Mouse (Mus musculus) CH12.LX (cell line): ENCODE results near the gene Il22. TPM values are rescaled to one million over a fixed set of nuclear protein-coding genes. Genes with fewer than 3 reads are reported as not detected.
"Not testable (repeated sequence)": the region's sequence is repeated elsewhere in the genome, so short reads cannot be mapped to it uniquely, and the experiment has no call there.

ENCODE experiments used
- DNase-seq: peaks from one replicate; pipeline ENCODE4 v3.0.0-alpha.2; 2013; ENCODE audit errors: extremely low read depth
- H3K27ac ChIP-seq: 2 replicates; pipeline ENCODE4 v1.5.1; 2012; ENCODE audit warnings: low read depth, mild to moderate bottlenecking, control low read depth, moderate library complexity; ENCODE audit not compliant: insufficient read depth
- H3K27me3 ChIP-seq: replicated peaks from 2 replicates; pipeline ENCODE3; 2012; ENCODE audit warnings: inconsistent platforms
- H3K36me3 ChIP-seq, 2 experiments: replicated peaks in 1 of 2; 2 replicates each; pipeline versions ENCODE3 to v1.6.1; 2012; ENCODE audit warnings: inconsistent platforms in 1 of 2, low read length in 1 of 2, mild to moderate bottlenecking in 1 of 2, mixed read lengths in 1 of 2, moderate library complexity in 1 of 2; ENCODE audit not compliant: control insufficient read depth in 1 of 2, insufficient read depth in 1 of 2
- H3K4me1 ChIP-seq, 2 experiments: 2 replicates each; pipeline ENCODE4 v1.6.1; 2012; ENCODE audit warnings: inconsistent platforms in 1 of 2, moderate library complexity in 1 of 2; ENCODE audit not compliant: insufficient read depth in 2 of 2, control insufficient read depth in 1 of 2
- H3K4me2 ChIP-seq: 2 replicates; pipeline ENCODE4 v1.6.1; 2012; ENCODE audit warnings: low read depth, mild to moderate bottlenecking, control low read depth; ENCODE audit not compliant: poor library complexity, insufficient read depth, severe bottlenecking
- H3K4me3 ChIP-seq, 3 experiments: fragments of 150-350 bp in 1 of 3; sonication (generic) in 1 of 3; replicated peaks in 1 of 3; 2 replicates each; pipeline versions ENCODE3 to v1.5.1; 2011 to 2012; ENCODE audit warnings: low read depth in 2 of 3, low read length in 2 of 3, mild to moderate bottlenecking in 2 of 3, moderate library complexity in 2 of 3, control low read depth in 1 of 3, improper control_type of control experiment in 1 of 3, inconsistent platforms in 1 of 3, mixed read lengths in 1 of 3; ENCODE audit not compliant: poor library complexity in 1 of 3
- H3K79me2 ChIP-seq: replicated peaks from 2 replicates; pipeline ENCODE4 v1.6.1; 2012; ENCODE audit warnings: mild to moderate bottlenecking, moderate library complexity; ENCODE audit not compliant: control insufficient read depth, poor library complexity, insufficient read depth, severe bottlenecking; ENCODE audit errors: extremely low read depth
- H3K9ac ChIP-seq: 2 replicates; pipeline ENCODE4 v1.6.1; 2012; ENCODE audit warnings: low read depth, mild to moderate bottlenecking, control low read depth, moderate library complexity; ENCODE audit not compliant: insufficient read depth
- H3K9me3 ChIP-seq: replicated peaks from 2 replicates; pipeline ENCODE3; 2012; ENCODE audit warnings: low read length, inconsistent platforms, mixed read lengths
- JUN ChIP-seq: IDR thresholded peaks from 2 replicates; pipeline ENCODE4 v1.6.1; 2011; ENCODE audit warnings: low read depth, mild to moderate bottlenecking, low read length, improper control_type of control experiment, moderate library complexity; ENCODE audit not compliant: insufficient read depth
- JUND ChIP-seq: conservative IDR thresholded peaks from 2 replicates; pipeline ENCODE4 v1.6.1; 2011; ENCODE audit warnings: low read depth, low read length, improper control_type of control experiment
- MAX ChIP-seq: IDR thresholded peaks from 2 replicates; pipeline ENCODE4 v1.6.1; 2011; ENCODE audit warnings: low read length, improper control_type of control experiment
- TCF12 ChIP-seq: IDR thresholded peaks from 2 replicates; pipeline ENCODE4 v1.6.1; 2014; ENCODE audit warnings: low read depth, mild to moderate bottlenecking, inconsistent platforms, low read length, improper control_type of control experiment
- USF1 ChIP-seq: IDR thresholded peaks from 2 replicates; pipeline ENCODE4 v1.6.1; 2014; ENCODE audit warnings: low read depth, mild to moderate bottlenecking, inconsistent platforms, low read length, improper control_type of control experiment
- ZKSCAN1 ChIP-seq: IDR thresholded peaks from 2 replicates; pipeline ENCODE4 v1.6.1; 2012; ENCODE audit warnings: low read depth, inconsistent platforms, low read length, improper control_type of control experiment, borderline replicate concordance
- ZNF384 ChIP-seq: IDR thresholded peaks from 2 replicates; pipeline ENCODE4 v1.6.1; 2012; ENCODE audit warnings: low read depth, low read length, improper control_type of control experiment, inconsistent platforms
- dilution Hi-C: fragments of 300-500 bp; cut with MboI; formaldehyde crosslinking; loops from 2 replicates; pipeline ENCODE4 v1.14.3; 2020; ENCODE audit warnings: low sequenced_read_pairs; ENCODE audit not compliant: extremely low pct_unique_long_range_greater_than_20kb, extremely low pct_ligation_motif_present
- in situ Hi-C: fragments of 300-500 bp; cut with MboI; formaldehyde crosslinking; loops from 3 replicates; pipeline ENCODE4 v1.14.3; 2019; ENCODE audit warnings: low sequenced_read_pairs, low pct_ligation_motif_present, low pct_unique_long_range_greater_than_20kb, mixed read lengths
- polyA plus RNA-seq: library from polyadenylated mRNA; unstranded; fragments of >175 nt; gene quantifications from 2 replicates; pipeline ENCODE4 v1.2.1, GENCODE M21; 2012; ENCODE audit warnings: low read depth; ENCODE audit not compliant: insufficient read length
- total RNA-seq, 2 experiments: library from RNA; depleted of rRNA; stranded (reverse); fragments of 300-350 nt in 1 of 2; fragments of >200 nt in 1 of 2; gene quantifications; 2 replicates each; pipeline ENCODE4 v1.2.3; 2012 to 2014

Gene Il22
- total and polyA plus RNA-seq, 3 experiments = not detected

GRCm38 (mm10) chr10:118179265-118179664 lies 25.5 kb upstream of the Il22 start:
- no peak for TF ChIP-seq ZKSCAN1
- TF ChIP-seq JUND = no peak
- no peak for TF ChIP-seq TCF12
- no peak for TF ChIP-seq USF1
- TF ChIP-seq MAX = peak; percentile 69; the same call in 1 of the 2 replicates
- H3K4me3 ChIP-seq = no peak overlapping the region
- no peaks in the 10 kb centered on the region for H3K79me2 ChIP-seq
- no peaks in the 10 kb centered on the region for H3K9me3 ChIP-seq
- H3K9ac ChIP-seq = no peak overlapping the region
- dilution Hi-C loops (no loop called here), in situ Hi-C loops (no loop called here)
- DNase-seq = no peak
- no peak overlapping the region for H3K4me2 ChIP-seq
- no peaks in the 10 kb centered on the region for H3K36me3 ChIP-seq
- H3K27me3 ChIP-seq = no peaks in the 10 kb centered on the region
- H3K27ac ChIP-seq = no peak overlapping the region
- no peaks in the 10 kb centered on the region for H3K4me1 ChIP-seq

DNA sequence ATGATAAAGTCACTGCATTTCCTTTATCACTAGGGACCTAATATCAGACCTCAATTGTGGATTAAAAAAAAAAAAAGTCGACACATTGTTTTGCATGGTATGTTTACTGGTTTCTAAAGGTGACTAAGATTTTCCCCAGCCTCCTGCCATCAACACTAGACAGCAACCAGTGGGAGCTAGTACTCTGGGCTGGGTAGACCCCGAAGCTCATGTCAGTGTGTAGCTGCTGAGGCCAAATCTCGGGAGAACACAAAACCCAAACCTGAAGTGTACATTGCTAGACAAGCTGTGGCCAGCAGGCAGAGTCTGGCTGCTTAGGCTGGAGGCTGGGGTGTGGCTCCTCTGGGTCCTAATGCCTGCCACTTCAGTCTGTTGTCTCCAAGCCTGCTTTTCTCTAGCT lies 9.6 kb upstream of the Il22 start:
- H3K27ac ChIP-seq, H3K4me3 ChIP-seq, H3K9me3 ChIP-seq, H3K79me2 ChIP-seq, H3K27me3 ChIP-seq, H3K9ac ChIP-seq, H3K36me3 ChIP-seq, in situ Hi-C loops, H3K4me1 ChIP-seq, dilution Hi-C loops: not testable (repeated sequence)
- DNase-seq = peak; percentile 43
- TF ChIP-seq JUN = 0 out of 2 replicates have a peak, but pooled peaks have one; percentile 5
- TF ChIP-seq ZNF384 = peak; percentile 52; the same call in 1 of the 2 replicates
- TF ChIP-seq, all 38 proteins: peak for 2; not testable (repeated sequence) for 36
- H3K4me2 ChIP-seq = peak overlapping the region; percentile 50; the same call in 1 of the 2 replicates

DNA sequence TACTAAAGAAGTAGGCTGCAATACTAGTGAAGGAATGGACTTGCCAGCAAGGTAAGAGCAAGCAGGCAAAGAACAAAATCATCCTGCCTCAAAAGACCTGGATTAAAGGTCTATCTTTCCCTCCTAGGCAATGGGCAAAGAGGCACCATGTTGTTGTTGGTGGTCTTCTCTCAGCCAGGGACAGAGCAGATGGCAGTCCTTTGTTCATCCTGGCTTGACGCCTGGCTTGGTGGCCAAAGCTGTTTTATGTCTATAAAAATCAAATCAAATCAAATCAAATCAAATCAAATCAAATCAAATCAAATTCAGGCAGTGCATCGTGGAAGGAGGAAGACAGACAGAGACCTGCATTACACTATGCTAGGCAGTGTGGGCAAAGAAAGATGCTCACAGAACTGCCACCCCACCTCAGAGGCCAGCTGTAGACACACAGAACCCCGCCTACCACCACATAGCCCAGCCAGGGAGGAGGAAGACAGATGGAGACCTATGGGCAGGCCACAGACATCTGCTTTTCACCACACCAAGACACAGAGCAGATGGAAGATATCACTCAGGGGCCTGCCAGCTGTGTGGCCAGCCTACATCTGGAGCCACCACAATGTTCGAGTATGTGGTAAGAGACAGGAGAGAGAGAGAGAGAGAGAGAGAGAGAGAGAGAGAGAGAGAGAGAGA lies 11.1 kb downstream of the Il22 start:
- H3K27ac ChIP-seq, dilution Hi-C loops, H3K4me2 ChIP-seq, H3K9me3 ChIP-seq, H3K4me3 ChIP-seq, H3K4me1 ChIP-seq, H3K36me3 ChIP-seq, H3K79me2 ChIP-seq, DNase-seq, H3K9ac ChIP-seq, H3K27me3 ChIP-seq, in situ Hi-C loops: not testable (repeated sequence)

- DNase-seq, dilution Hi-C loops, H3K4me3 ChIP-seq: not testable (repeated sequence)
Observed at GRCm38 (mm10) chr10:118227629-118228028, 22.9 kb downstream of the Il22 start.

DNA sequence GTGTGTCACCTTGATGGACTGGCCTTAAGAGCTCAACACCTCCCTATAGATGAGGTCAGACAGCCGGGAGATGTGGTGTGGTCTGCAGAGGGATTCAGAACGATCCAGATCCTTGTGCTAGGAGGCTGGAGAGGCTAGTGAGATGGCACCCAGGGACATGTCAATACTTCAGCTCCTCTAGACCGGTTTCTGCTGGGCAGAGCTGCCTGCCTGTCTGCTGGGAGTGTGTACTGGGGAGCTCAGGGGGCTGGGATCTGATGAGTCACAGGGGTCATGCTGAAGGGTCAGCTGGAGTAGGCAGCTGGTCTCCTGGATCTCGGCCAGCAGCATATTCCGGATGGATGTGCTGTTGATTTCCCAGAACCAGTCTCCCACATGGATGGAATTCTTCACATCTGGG lies 27.9 kb downstream of the Il22 start:
- H3K9ac ChIP-seq, H3K36me3 ChIP-seq, H3K27me3 ChIP-seq, H3K4me2 ChIP-seq, H3K79me2 ChIP-seq, H3K9me3 ChIP-seq, dilution Hi-C loops, H3K27ac ChIP-seq, in situ Hi-C loops, DNase-seq, H3K4me3 ChIP-seq, H3K4me1 ChIP-seq: not testable (repeated sequence)

More at GRCm38 (mm10) chr10:118227629-118228028, 22.9 kb downstream of the Il22 start:
- H3K9ac ChIP-seq, H3K4me2 ChIP-seq, H3K4me1 ChIP-seq, H3K9me3 ChIP-seq, H3K27ac ChIP-seq, H3K36me3 ChIP-seq, H3K27me3 ChIP-seq, in situ Hi-C loops, H3K79me2 ChIP-seq: not testable (repeated sequence)
